Mouse (Mus musculus): Measurements from ENCODE around the gene Hspa1a. TPM values are rescaled to one million over a fixed set of nuclear protein-coding genes. Genes with fewer than 3 reads are reported as not detected.
A peak's percentile ranks its signal among the peaks of the same experiment; 100 is the strongest.
"Not testable (repeated sequence)": the region's sequence is repeated elsewhere in the genome, so short reads cannot be mapped to it uniquely, and the experiment has no call there.

Gene Hspa1a
- polyA plus RNA-seq, 1 experiment = 12.0 TPM

DNA sequence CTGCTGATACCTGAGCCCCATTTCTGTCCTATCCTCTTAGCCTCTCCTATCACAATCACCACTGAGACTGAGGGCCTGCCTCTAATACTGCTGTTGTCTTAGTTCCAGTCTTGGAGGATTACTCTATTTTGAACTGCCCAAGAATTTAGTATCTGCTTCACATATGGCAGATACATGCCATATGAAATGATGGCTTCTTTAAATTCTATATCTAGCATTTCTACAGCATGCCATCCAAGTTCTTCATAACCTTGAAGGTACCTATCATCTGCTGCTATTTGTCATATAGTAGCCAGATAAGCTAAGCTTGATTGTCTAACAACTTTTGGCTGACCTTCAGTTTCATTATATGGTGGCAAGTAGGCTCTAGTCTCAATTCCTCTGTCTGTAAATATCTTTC is 22.8 kb upstream of the Hspa1a start:
- Histone ChIP-seq H3K27ac (ENCODE audit: insufficient read depth, low read length) (no peak overlapping the region), H3K4me3 (ENCODE audit: insufficient read depth, low read length) (no peak overlapping the region), H3K4me1 (ENCODE audit: control insufficient read depth, insufficient read depth, low read length) (no peaks in the 10 kb centered on the region)
- TF ChIP-seq POLR2A (IDR thresholded peaks at IDR 0.05; ENCODE audit: extremely low read depth, insufficient read depth, low read length) = no peak
- TF ChIP-seq CTCF (IDR thresholded peaks at IDR 0.05; ENCODE audit: extremely low read depth, insufficient read depth, low read length) = no peak

DNA sequence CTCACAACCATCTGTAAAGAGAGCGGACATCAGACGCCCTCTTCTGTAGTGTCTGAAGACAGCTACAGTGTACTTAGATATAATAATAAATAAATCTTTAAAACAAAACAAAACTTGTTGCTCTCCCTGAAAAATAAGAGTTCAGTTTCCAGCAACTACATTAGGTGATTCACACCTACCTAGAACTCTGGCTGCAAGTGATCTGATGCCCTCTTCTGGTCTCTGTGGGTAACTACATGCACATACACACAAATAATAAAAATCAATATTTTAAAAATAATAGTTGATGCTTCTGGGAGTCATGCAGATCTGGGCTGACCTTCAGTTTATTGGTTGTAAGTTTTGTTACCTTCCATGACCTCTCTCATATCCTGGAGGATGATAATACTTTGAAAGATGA is 12.3 kb upstream of the Hspa1a start:
- no peak overlapping the region for H3K4me3 ChIP-seq (ENCODE audit: insufficient read depth, low read length)
- no peak overlapping the region for H3K27ac ChIP-seq (ENCODE audit: insufficient read depth, low read length)
- TF ChIP-seq CTCF (IDR thresholded peaks at IDR 0.05; ENCODE audit: extremely low read depth, insufficient read depth, low read length) (peak; percentile 40; the same call in 1 of the 2 replicates), POLR2A (IDR thresholded peaks at IDR 0.05; ENCODE audit: extremely low read depth, insufficient read depth, low read length) (no peak)
- H3K4me1 ChIP-seq (ENCODE audit: control insufficient read depth, insufficient read depth, low read length) = no peaks in the 10 kb centered on the region

DNA sequence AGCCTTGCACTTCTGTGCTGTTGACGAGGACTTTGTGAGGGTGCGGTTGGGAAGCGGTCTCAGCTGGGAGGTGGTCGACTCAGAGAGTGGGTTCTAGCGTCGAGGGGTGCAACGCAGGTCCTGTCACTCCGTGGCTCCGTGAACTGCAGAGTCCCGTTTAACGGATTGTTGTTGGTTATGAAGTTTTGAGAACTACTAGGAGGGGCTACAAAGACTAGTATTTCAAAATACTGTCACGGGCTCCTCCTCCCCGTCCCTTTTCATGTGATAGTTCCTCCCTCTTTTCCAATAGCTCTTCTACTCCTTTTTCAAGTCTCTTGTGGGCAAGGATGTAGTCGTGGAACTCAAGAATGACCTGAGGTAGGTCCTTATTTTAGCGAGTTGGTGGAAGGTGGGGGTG is 10.4 kb upstream of the Hspa1a start:
- H3K4me1 ChIP-seq (ENCODE audit: control insufficient read depth, insufficient read depth, low read length) = no peaks in the 10 kb centered on the region

DNA sequence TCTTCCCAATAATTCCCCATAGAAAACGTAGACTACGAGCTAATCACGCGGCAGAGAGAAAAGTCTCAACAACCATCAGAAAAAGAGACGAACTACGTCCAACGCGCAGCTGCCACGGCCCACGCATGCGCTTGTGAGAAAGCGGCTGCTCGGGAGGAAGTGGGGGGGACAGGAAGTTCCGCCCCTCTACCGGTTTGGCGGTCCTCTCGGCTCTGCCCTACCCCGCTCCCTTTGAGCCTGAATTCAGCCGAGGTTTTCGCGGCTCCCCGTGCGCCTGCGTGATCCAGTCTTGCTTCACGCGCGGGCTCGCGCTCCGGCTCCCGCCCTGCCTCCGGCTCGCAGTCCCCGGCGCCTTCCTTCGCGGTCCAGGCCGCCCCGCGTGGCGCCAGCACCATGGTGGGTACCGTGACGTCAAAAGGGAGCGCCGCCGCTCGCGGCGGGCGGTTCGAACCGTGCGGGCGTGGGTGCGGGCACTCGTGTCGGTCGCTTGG is 9.8 kb upstream of the Hspa1a start, which contains the start of gene Lsm2:
Lsm2 (plus strand) TSS at position 173 of the 491 bp plus-strand sequence.
- peak within 1 kb of the TSS; percentile 97 for H3K27ac ChIP-seq (ENCODE audit: insufficient read depth, low read length)
- H3K4me3 ChIP-seq (ENCODE audit: insufficient read depth, low read length) = peak within 1 kb of the TSS; percentile 62
- TF ChIP-seq CTCF (IDR thresholded peaks at IDR 0.05; ENCODE audit: extremely low read depth, insufficient read depth, low read length) = no peak
- TF ChIP-seq POLR2A (IDR thresholded peaks at IDR 0.05; ENCODE audit: extremely low read depth, insufficient read depth, low read length) = peak; percentile 93
- no peaks in the 10 kb centered on the region for H3K4me1 ChIP-seq (ENCODE audit: control insufficient read depth, insufficient read depth, low read length)

More for the DNA sequence above, 10.4 kb upstream of the Hspa1a start:
- TF ChIP-seq POLR2A (IDR thresholded peaks at IDR 0.05; ENCODE audit: extremely low read depth, insufficient read depth, low read length) (no peak), CTCF (IDR thresholded peaks at IDR 0.05; ENCODE audit: extremely low read depth, insufficient read depth, low read length) (no peak)
- peak overlapping the region; percentile 62 for H3K4me3 ChIP-seq (ENCODE audit: insufficient read depth, low read length)
- no peak overlapping the region for H3K27ac ChIP-seq (ENCODE audit: insufficient read depth, low read length)

DNA sequence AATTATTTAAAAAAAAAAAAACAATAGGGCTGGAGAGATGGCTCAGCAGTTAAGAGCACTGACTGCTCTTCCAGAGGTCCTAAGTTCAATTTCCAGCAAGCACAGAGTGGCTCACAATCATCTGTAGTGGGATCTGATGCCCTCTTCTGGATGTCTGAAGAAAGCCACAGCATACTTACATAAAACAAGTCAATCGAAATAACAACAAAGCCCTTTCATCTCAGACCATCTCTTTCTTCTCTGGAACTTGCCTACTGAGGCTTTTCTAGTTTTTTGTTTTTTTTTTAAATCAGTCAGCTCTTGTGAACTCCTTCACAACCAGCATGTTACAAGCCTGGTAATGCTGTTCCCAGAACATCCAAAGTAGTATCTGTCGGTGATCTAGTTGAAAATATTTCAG is 8.7 kb upstream of the Hspa1a start:
- peak overlapping the region; percentile 72; the same call in 1 of the 2 replicates for H3K27ac ChIP-seq (ENCODE audit: insufficient read depth, low read length)
- no peaks in the 10 kb centered on the region for H3K4me1 ChIP-seq (ENCODE audit: control insufficient read depth, insufficient read depth, low read length)
- peak overlapping the region; percentile 62; the same call in 1 of the 2 replicates for H3K4me3 ChIP-seq (ENCODE audit: insufficient read depth, low read length)
- peak; percentile 50 for TF ChIP-seq CTCF (IDR thresholded peaks at IDR 0.05; ENCODE audit: extremely low read depth, insufficient read depth, low read length)
- no peak for TF ChIP-seq POLR2A (IDR thresholded peaks at IDR 0.05; ENCODE audit: extremely low read depth, insufficient read depth, low read length)

DNA sequence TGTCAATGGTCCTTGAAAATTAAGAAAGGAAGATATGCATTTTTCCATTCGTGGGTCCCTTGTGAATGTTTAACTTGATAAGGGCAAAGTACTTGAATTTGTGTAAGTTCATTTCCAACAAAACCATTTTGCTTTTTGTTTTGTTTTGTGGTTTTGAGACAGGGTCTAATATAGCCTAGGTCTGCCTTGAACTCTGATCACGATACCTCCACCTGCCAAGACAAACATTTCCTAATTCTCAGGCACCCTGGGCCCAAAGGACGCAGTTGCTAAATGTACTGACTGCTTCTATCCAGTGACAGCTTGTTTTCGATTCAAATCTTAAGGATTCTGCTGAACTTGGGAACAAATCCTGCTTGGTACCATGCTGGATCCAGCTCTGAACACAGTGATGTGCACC is 7.7 kb upstream of the Hspa1a start:
- TF ChIP-seq POLR2A (IDR thresholded peaks at IDR 0.05; ENCODE audit: extremely low read depth, insufficient read depth, low read length) (no peak), CTCF (IDR thresholded peaks at IDR 0.05; ENCODE audit: extremely low read depth, insufficient read depth, low read length) (no peak)
- Histone ChIP-seq H3K4me3 (ENCODE audit: insufficient read depth, low read length) (no peak overlapping the region), H3K4me1 (ENCODE audit: control insufficient read depth, insufficient read depth, low read length) (no peaks in the 10 kb centered on the region), H3K27ac (ENCODE audit: insufficient read depth, low read length) (no peak overlapping the region)

DNA sequence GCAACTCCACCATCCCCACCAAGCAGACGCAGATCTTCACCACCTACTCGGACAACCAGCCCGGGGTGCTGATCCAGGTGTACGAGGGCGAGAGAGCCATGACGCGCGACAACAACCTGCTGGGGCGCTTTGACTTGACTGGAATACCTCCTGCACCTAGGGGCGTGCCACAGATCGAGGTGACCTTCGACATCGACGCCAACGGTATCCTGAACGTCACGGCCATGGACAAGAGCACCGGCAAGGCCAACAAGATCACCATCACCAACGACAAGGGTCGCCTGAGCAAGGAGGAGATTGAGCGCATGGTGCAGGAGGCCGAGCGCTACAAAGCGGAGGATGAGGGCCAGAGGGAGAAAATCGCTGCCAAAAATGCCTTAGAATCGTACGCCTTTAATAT is 6.3 kb upstream of the Hspa1a start:
- TF ChIP-seq POLR2A (IDR thresholded peaks at IDR 0.05; ENCODE audit: extremely low read depth, insufficient read depth, low read length) (no peak), CTCF (IDR thresholded peaks at IDR 0.05; ENCODE audit: extremely low read depth, insufficient read depth, low read length) (no peak)
- H3K4me1 ChIP-seq (ENCODE audit: control insufficient read depth, insufficient read depth, low read length) = no peaks in the 10 kb centered on the region
- no peak overlapping the region for H3K4me3 ChIP-seq (ENCODE audit: insufficient read depth, low read length)
- no peak overlapping the region for H3K27ac ChIP-seq (ENCODE audit: insufficient read depth, low read length)

DNA sequence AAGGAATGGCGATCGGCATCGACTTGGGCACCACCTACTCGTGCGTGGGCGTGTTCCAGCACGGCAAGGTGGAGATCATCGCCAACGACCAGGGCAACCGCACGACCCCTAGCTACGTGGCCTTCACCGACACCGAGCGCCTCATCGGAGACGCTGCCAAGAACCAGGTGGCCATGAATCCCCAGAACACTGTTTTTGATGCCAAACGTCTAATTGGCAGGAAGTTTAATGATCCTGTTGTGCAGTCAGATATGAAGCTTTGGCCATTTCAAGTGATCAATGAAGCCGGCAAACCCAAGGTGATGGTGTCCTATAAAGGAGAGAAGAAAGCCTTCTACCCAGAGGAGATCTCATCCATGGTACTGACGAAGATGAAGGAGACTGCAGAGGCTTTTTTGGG is 5.0 kb upstream of the Hspa1a start:
- Histone ChIP-seq H3K4me3 (ENCODE audit: insufficient read depth, low read length) (no peak overlapping the region), H3K27ac (ENCODE audit: insufficient read depth, low read length) (no peak overlapping the region), H3K4me1 (ENCODE audit: control insufficient read depth, insufficient read depth, low read length) (no peaks in the 10 kb centered on the region)
- TF ChIP-seq CTCF (IDR thresholded peaks at IDR 0.05; ENCODE audit: extremely low read depth, insufficient read depth, low read length) (no peak), POLR2A (IDR thresholded peaks at IDR 0.05; ENCODE audit: extremely low read depth, insufficient read depth, low read length) (no peak)

DNA sequence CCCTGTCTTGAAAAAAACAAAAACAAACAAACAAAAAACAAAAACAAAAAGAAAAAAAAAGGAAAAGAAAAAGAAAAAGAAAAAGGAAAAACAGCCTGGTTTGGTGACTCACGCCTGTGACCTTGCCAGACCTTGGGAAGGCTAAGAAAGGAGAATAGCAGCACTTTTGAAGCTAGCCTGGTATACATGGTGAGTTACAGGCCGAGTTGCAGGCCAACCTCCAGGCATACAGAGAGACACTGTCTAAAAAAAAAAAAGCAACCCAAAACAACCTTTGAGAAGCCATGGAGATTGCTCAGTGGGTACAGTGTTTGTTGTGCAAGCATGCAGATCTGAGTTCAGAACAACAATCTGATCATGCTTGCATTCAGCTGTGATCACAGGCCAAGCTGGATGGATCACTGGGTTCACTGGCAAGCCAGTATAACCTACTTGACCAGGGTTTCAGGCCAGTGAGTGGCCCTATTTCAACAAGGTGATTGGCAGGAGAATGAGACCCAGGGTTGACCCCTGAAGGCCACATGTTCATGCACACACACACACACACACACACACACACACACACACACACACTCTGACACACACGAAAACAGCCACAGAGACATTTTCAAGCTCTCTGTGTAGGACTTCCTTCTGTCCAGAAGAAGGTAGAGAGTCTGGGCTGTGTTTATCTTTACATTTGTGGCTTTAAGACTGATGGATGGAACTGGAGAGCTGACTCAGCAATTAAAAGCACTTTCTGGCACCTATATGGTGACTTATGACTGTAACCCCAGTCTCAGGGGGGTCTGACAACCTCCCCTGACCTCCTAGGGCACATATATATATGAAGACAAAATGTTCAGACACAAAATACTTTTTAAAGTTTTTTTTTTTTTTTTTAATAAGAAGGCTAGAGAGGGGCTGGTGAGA is 3.9 kb upstream of the Hspa1a start:
- no peak overlapping the region for H3K4me3 ChIP-seq (ENCODE audit: insufficient read depth, low read length)
- no peaks in the 10 kb centered on the region for H3K4me1 ChIP-seq (ENCODE audit: control insufficient read depth, insufficient read depth, low read length)
- H3K27ac ChIP-seq (ENCODE audit: insufficient read depth, low read length) = no peak overlapping the region
- TF ChIP-seq CTCF (IDR thresholded peaks at IDR 0.05; ENCODE audit: extremely low read depth, insufficient read depth, low read length) (no peak), POLR2A (IDR thresholded peaks at IDR 0.05; ENCODE audit: extremely low read depth, insufficient read depth, low read length) (no peak)

DNA sequence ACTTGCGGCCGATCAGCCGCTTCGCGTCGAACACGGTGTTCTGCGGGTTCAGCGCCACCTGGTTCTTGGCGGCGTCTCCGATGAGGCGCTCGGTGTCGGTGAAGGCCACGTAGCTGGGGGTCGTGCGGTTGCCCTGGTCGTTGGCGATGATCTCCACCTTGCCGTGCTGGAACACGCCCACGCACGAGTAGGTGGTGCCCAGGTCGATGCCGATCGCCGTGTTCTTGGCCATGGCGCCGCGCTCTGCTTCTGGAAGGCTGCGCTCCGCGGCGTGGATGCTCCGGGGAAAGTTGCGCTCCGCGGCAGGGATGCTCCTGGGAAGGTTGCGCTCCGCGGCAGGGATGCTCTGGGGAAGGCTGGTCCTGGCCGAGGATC is 275 bp downstream of the Hspa1a start:
- H3K4me1 ChIP-seq (ENCODE audit: control insufficient read depth, insufficient read depth, low read length); H3K27ac ChIP-seq (ENCODE audit: insufficient read depth, low read length): not testable (repeated sequence)
- peak overlapping the region; percentile 31 for H3K4me3 ChIP-seq (ENCODE audit: insufficient read depth, low read length)

DNA sequence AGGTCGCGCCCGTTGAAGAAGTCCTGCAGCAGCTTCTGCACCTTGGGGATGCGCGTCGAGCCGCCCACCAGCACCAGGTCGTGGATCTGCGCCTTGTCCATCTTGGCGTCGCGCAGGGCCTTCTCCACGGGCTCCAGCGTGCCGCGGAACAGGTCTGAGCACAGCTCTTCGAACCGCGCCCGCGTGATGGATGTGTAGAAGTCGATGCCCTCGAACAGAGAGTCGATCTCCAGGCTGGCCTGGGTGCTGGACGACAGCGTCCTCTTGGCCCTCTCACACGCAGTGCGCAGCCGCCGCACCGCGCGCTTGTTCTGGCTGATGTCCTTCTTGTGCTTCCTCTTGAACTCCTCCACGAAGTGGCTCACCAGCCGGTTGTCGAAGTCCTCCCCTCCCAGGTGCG is 1.1 kb downstream of the Hspa1a start:
- not testable (repeated sequence) for H3K27ac ChIP-seq (ENCODE audit: insufficient read depth, low read length); H3K4me3 ChIP-seq (ENCODE audit: insufficient read depth, low read length); H3K4me1 ChIP-seq (ENCODE audit: control insufficient read depth, insufficient read depth, low read length)

DNA sequence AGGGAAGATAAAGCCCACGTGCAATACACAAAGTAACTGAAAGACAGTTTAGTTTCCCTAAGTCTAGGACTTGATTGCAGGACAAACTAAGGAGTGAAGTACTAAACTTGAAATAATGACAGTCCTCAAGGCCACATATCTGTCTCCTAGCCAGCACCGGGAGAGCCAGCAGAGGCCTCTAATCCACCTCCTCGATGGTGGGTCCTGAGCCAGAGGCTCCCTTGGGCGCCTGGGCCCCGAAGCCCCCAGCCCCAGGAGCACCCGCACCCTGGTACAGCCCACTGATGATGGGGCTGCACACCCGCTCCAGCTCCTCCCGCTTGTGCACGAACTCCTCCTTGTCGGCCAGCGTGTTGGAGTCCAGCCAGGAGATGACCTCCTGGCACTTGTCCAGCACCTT is 2.1 kb downstream of the Hspa1a start, which contains the start of gene Gm20481:
Gm20481 (plus strand) TSS at position 91 of the 400 bp plus-strand sequence.
- not testable (repeated sequence) for H3K27ac ChIP-seq (ENCODE audit: insufficient read depth, low read length); H3K4me3 ChIP-seq (ENCODE audit: insufficient read depth, low read length); H3K4me1 ChIP-seq (ENCODE audit: control insufficient read depth, insufficient read depth, low read length)
